Mouse (Mus musculus): Measurements from ENCODE around the gene Prdm15. TPM values are rescaled to one million over a fixed set of nuclear protein-coding genes. Genes with fewer than 3 reads are reported as not detected.

Prdm15 gene
- 2.9 and 3.0 TPM in 2 replicates for polyA plus RNA-seq (2015; fragmentation: Nextera tagmentation; extraction: Ambion mirVana)

DNA sequence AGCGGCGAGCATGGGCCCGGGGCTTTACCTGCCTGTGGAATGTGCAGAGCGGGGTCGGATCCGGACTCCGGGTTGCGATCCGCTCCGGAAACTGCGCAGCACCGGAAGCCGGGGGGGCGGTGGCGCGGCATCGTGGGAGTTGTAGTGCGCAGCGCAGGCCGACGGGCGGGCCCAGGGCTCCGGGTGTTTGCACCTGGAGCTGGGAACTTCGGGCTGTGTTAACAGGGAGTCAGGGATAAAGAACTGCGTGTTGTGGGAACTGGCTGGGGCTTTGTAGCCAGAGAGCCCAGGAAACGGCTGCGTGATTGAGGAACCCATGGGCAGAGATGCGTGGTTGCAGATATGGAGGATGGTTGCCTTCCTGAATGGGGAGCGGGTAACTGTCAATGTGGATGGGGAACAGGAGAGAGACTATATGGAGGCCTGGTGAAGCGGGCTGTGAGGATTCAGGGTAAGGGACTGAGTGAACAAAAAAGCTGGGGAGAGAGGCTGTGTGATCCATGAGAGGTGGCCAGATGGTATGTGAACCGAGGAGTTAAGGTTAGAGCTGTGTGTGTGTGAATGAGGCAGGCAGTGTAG, at the start of gene Prdm15:
Prdm15 (minus strand) TSS at position 110 of the 579 bp plus-strand sequence.
- under 1% methylated on average over 30 of the region's 31 CpGs for WGBS (ENCODE audit: insufficient replicate concordance)
- H3K9me3 ChIP-seq (replicated peaks), result no peaks in the 10 kb centered on the region
- H3K36me3 ChIP-seq, result peaks cover 8% of the 10 kb centered on the region; the same call in 1 of the 2 replicates
- ATAC-seq (ENCODE audit: low read depth) (peak; percentile 84), DNase-seq (peak; percentile 74)
- peak within 1 kb of the TSS; percentile 92 for H3K27ac ChIP-seq
- H3K4me2 ChIP-seq, result peak within 1 kb of the TSS; percentile 89
- peak within 1 kb of the TSS; percentile 97 for H3K4me3 ChIP-seq (replicated peaks)
- H3K4me1 ChIP-seq (replicated peaks), result peaks cover 57% of the 10 kb centered on the region
- peak within 1 kb of the TSS; percentile 98 for H3K9ac ChIP-seq
- H3K27me3 ChIP-seq, result no peaks in the 10 kb centered on the region

DNA sequence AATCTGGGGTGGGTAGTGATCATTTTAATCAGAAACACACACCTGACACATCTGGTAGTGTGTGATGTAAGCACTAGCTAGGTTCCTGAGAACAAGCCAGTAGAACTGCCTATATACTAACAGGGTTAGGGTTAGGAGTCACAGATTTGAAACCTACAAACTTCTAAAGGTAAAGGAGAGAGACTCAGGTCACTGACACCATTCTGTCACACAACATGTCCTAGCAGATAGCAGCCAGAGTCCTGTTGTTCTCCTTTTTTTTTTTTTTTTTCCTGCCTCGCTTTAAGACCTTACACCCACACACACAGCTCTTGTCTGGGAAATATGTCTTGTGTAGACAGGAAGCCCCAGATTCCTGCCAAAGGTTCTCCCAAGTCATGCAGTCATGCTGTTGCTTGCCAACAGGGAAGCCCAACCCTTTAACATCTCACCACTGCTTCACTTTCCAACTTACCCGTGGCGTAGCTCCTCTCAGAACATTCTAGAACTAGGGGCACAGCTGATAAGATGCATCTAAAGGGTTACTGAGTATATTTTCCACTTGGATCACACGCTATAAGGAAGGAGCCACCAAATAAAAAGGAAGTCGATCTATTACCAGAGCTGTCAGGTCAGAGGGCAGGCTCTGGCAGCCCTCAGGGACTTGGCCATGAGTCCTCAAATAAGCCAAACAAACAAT, 45.8 kb upstream of the Prdm15 start:
- no peak for DNase-seq
- H3K4me3 ChIP-seq (replicated peaks), result no peak overlapping the region
- H3K9ac ChIP-seq, result no peak overlapping the region
- H3K9me3 ChIP-seq (replicated peaks), result no peaks in the 10 kb centered on the region
- no peaks in the 10 kb centered on the region for H3K27me3 ChIP-seq
- no peaks in the 10 kb centered on the region for H3K36me3 ChIP-seq
- ATAC-seq (ENCODE audit: low read depth), result no peak
- 65% methylated on average over 5 of the region's 5 CpGs for WGBS (ENCODE audit: insufficient replicate concordance)
- no peak overlapping the region for H3K27ac ChIP-seq
- no peak overlapping the region for H3K4me2 ChIP-seq
- H3K4me1 ChIP-seq (replicated peaks), result no peaks in the 10 kb centered on the region

DNA sequence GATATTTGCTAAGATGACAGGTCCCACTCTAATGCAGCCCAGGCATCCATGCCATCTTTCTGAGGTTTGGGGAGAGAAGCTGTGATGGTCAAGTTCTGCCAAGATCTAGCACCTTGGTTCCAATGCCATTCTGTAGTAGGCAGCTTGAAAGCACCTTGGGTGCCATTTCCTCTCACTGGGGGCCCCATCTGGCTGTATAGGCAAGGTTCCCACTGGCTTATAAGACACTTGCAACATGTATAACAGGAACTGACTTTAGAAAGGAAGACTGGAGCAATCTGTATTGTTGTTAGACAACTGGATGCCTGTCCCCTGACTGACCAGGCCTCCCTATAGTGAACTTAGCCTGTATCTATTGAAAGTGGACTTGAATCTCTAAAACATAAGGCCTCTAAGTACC, 36.1 kb upstream of the Prdm15 start:
- no peaks in the 10 kb centered on the region for H3K27me3 ChIP-seq
- no peak overlapping the region for H3K4me3 ChIP-seq (replicated peaks)
- no peaks in the 10 kb centered on the region for H3K9me3 ChIP-seq (replicated peaks)
- H3K27ac ChIP-seq, result no peak overlapping the region
- H3K9ac ChIP-seq, result no peak overlapping the region
- no peak for DNase-seq
- no peak for ATAC-seq (ENCODE audit: low read depth)
- H3K36me3 ChIP-seq, result 0 out of 2 replicates have a peak, but pooled peaks cover 4% of the 10 kb centered on the region
- H3K4me1 ChIP-seq (replicated peaks), result no peaks in the 10 kb centered on the region
- no peak overlapping the region for H3K4me2 ChIP-seq

DNA sequence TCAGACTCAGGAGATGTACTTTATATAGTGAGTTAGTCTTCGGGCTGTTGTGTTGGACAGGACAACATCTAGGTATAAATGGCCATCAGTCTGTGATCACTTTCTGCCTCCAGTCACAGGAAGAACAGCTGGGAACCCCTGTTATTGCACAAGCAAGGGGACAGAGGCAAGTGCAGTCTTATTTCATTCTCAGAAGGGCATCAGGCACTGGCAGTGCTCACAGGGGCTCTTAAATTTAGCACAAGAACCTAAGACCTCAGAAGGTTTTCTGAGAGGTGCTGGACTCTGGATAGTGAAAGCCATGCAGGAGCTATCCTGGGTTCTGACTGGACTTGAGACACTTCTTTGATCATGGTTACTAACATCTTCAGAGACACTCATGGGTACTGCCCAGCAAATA, 32.0 kb upstream of the Prdm15 start:
- ATAC-seq (ENCODE audit: low read depth) (no peak), DNase-seq (no peak)
- 76% methylated on average over 1 of the region's 1 CpGs for whole genome bisulfite sequencing (ENCODE audit: insufficient replicate concordance)
- H3K4me3 ChIP-seq (replicated peaks), result no peak overlapping the region
- no peak overlapping the region for H3K4me2 ChIP-seq
- H3K4me1 ChIP-seq (replicated peaks), result no peaks in the 10 kb centered on the region
- no peaks in the 10 kb centered on the region for H3K9me3 ChIP-seq (replicated peaks)
- no peak overlapping the region for H3K9ac ChIP-seq
- H3K27ac ChIP-seq, result no peak overlapping the region
- no peaks in the 10 kb centered on the region for H3K36me3 ChIP-seq
- no peaks in the 10 kb centered on the region for H3K27me3 ChIP-seq

DNA sequence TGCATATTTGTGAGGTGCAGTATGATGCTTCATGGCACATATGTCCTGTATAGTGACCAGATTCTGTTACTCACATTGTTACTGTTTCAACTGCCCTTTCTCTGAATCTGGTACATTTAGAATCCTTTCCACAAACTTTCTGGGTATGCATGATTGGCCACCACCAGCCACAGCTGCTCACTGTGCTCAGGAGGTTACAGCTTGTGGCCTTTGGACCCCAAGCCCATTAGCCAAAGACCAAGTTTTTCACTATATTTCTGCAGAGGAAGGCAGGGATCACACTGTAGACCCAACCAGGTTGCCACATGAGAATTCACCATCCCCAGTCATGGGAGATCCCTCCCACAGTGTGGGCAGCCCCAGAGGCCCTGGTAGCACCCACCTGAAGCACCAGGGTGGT, 31.2 kb upstream of the Prdm15 start:
- Histone ChIP-seq H3K9ac (no peak overlapping the region), H3K27me3 (no peaks in the 10 kb centered on the region), H3K4me3 (replicated peaks) (no peak overlapping the region), H3K27ac (no peak overlapping the region), H3K4me1 (replicated peaks) (no peaks in the 10 kb centered on the region), H3K9me3 (replicated peaks) (no peaks in the 10 kb centered on the region), H3K36me3 (no peaks in the 10 kb centered on the region), H3K4me2 (no peak overlapping the region)
- no peak for DNase-seq
- ATAC-seq (ENCODE audit: low read depth), result no peak

DNA sequence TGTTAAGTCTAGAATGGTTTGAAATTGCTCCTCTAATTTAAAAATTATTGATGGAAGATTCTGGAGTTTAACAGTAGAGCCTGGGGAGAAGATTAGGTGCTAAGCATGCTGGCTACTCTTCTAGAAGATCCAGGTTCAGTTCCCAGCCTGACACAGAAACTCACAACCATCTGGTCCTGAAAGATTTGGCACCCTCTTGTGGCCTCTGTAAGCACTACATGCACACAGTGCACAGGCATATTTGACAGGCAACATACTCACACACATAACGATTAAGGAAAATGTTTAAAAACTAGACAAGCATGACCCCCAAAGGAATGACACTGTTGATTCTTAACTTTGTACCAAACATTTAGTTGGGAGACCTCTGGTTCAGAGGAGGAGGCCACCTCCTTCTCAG, 27.5 kb upstream of the Prdm15 start:
- Histone ChIP-seq H3K36me3 (no peaks in the 10 kb centered on the region; the same call in 1 of the 2 replicates), H3K4me1 (replicated peaks) (no peaks in the 10 kb centered on the region), H3K4me3 (replicated peaks) (no peak overlapping the region), H3K9ac (no peak overlapping the region), H3K27ac (no peak overlapping the region), H3K9me3 (replicated peaks) (no peaks in the 10 kb centered on the region), H3K27me3 (no peaks in the 10 kb centered on the region), H3K4me2 (no peak overlapping the region)
- WGBS (ENCODE audit: insufficient replicate concordance), result 61% methylated on average over 1 of the region's 1 CpGs
- DNase-seq, result peak; percentile 33
- ATAC-seq (ENCODE audit: low read depth), result no peak

DNA sequence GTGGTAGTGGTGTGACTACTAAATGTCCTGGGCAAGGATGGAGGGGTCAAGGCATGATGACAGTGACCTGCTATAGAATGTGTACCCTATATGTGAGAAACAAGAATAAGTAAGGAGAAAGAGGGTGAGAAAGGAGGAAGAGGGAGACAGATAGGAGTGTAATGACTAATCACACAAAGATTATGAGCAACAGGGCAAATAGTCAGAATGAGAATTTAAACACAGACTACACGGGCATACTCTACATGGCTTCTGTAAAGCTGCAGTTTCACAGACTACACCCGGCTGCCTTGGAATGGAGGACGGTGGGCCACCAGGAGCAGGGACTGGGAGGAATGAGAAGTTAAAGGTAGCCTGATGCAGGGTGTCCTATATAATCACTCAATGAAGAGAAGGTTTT, 25.9 kb upstream of the Prdm15 start:
- DNase-seq (no peak), ATAC-seq (ENCODE audit: low read depth) (no peak)
- Histone ChIP-seq H3K9me3 (replicated peaks) (no peaks in the 10 kb centered on the region), H3K9ac (no peak overlapping the region), H3K27ac (no peak overlapping the region), H3K4me1 (replicated peaks) (no peaks in the 10 kb centered on the region), H3K27me3 (no peaks in the 10 kb centered on the region), H3K4me2 (no peak overlapping the region), H3K4me3 (replicated peaks) (no peak overlapping the region), H3K36me3 (no peaks in the 10 kb centered on the region; the same call in 1 of the 2 replicates)
- 78% methylated on average over 3 of the region's 3 CpGs for WGBS (ENCODE audit: insufficient replicate concordance)

DNA sequence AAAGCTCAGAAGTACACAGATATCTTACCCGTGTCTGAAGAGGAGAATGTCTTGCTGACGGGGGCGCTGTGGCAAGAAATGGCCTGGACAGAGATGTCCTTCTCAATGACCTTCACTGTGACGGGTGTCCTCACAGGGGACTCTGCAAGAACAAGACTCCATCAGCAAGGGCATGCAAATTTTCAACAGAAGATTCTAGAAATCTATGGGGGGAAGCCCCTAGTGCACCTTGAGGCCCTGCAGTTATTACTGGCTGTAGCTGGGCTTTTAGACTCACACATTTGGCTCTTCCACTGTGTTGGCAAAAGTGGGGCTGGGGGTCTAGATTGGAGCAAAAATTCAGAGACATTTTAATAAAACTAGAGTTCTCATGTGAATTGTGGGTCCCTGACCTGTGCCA, 23.5 kb upstream of the Prdm15 start:
- H3K36me3 ChIP-seq, result no peaks in the 10 kb centered on the region; the same call in 1 of the 2 replicates
- ATAC-seq (ENCODE audit: low read depth), result no peak
- H3K4me3 ChIP-seq (replicated peaks), result no peak overlapping the region
- DNase-seq, result no peak
- WGBS (ENCODE audit: insufficient replicate concordance), result 73% methylated on average over 4 of the region's 4 CpGs
- H3K9me3 ChIP-seq (replicated peaks), result no peaks in the 10 kb centered on the region
- no peaks in the 10 kb centered on the region for H3K4me1 ChIP-seq (replicated peaks)
- no peak overlapping the region for H3K27ac ChIP-seq
- no peak overlapping the region for H3K4me2 ChIP-seq
- H3K27me3 ChIP-seq, result no peaks in the 10 kb centered on the region
- H3K9ac ChIP-seq, result no peak overlapping the region

DNA sequence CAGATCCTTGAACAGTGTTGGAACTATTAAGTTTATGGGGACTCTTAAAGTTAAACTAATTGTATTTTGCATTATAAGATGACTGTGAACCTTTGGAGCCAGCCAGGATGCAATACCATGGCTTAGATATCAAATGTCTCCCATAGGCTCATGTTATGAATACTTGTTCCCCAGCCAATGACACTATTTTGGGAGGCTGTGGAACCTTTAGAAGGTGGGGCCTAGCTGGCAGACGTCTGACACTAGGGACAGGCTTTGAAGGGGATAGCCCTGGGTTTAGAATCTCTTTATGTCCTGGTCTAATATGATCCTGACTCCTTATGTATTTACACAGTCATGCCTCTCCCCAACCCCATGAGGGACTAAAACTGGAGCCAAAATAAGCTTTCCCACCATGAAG, 22.7 kb upstream of the Prdm15 start:
- Histone ChIP-seq H3K36me3 (no peaks in the 10 kb centered on the region; the same call in 1 of the 2 replicates), H3K27ac (no peak overlapping the region), H3K27me3 (no peaks in the 10 kb centered on the region), H3K4me3 (replicated peaks) (no peak overlapping the region), H3K4me1 (replicated peaks) (no peaks in the 10 kb centered on the region), H3K9me3 (replicated peaks) (no peaks in the 10 kb centered on the region), H3K9ac (no peak overlapping the region), H3K4me2 (no peak overlapping the region)
- ATAC-seq (ENCODE audit: low read depth) (no peak), DNase-seq (no peak)
- WGBS (ENCODE audit: insufficient replicate concordance), result 59% methylated on average over 1 of the region's 1 CpGs

DNA sequence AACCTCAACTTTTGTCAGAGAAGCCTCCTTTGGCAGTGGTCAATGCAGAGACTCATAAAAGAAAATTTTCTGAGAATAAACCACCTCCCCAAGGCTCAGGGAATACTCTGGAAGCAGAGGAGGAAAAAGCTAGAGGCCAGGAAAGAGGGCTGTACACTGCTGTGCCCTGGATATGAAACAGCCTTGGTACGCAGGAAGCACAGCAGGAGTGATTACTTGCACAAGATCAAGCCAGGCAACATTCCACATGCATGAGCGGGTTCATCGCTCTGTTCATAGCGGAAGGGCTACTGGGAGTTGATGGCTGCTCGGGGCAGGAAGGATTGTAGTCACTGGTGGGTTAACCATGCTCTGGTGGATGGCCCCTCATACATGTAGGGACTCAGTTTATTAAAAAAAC, 21.0 kb upstream of the Prdm15 start:
- DNase-seq, result no peak
- WGBS (ENCODE audit: insufficient replicate concordance), result 84% methylated on average over 5 of the region's 5 CpGs
- Histone ChIP-seq H3K4me3 (replicated peaks) (no peak overlapping the region), H3K4me1 (replicated peaks) (no peaks in the 10 kb centered on the region), H3K27ac (no peak overlapping the region), H3K9me3 (replicated peaks) (no peaks in the 10 kb centered on the region), H3K4me2 (no peak overlapping the region), H3K36me3 (no peaks in the 10 kb centered on the region; the same call in none of the 2 replicates), H3K27me3 (no peaks in the 10 kb centered on the region), H3K9ac (no peak overlapping the region)
- no peak for ATAC-seq (ENCODE audit: low read depth)

DNA sequence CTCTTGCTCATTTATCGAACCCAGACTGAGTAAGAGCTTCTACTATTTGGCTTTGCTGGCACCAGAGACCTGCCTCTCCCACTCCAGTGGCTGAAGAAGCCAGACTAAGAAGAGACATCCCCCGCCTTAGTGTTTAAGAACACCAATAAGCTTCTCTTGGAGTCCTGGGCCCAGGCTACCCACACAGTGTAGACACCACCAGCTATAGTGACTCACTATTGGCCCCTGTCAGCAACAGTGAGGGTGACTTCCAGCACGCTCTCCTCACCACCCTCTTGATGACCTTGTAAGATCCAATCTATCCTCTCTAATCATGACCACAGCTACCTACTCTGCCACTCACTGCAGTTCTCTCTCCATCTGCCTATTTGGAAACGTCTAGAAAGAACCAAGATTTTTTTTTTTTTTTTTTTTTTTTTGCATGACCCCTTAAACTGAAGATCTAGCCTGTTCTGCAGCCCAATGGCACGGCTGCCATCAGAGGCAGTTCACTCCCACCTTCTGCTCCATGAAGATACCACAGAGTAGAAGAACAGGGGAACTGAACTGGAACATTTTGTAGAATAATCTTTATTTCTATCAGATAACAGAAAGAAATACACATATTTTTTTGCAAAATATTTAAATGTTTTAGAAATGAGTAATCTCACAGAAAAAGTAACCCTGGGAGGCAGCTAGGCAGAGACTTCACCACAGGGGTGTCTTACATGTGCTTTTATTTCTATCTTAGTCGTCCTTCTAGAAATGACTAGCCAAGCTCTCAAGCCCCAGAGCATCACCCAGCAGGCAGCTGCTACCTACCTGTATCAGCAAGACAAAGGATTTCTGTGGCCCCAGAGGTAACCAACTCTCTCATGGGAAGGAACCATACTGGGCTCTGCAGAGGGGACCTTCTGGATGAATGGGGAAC, 17.8 kb upstream of the Prdm15 start:
- H3K4me3 ChIP-seq (replicated peaks), result no peak overlapping the region
- no peak overlapping the region for H3K27ac ChIP-seq
- H3K9me3 ChIP-seq (replicated peaks), result no peaks in the 10 kb centered on the region
- ATAC-seq (ENCODE audit: low read depth) (no peak), DNase-seq (no peak)
- WGBS (ENCODE audit: insufficient replicate concordance), result 55% methylated on average over 6 of the region's 6 CpGs
- no peaks in the 10 kb centered on the region for H3K4me1 ChIP-seq (replicated peaks)
- H3K9ac ChIP-seq, result no peak overlapping the region
- no peaks in the 10 kb centered on the region for H3K27me3 ChIP-seq
- no peak overlapping the region for H3K4me2 ChIP-seq
- no peaks in the 10 kb centered on the region; the same call in none of the 2 replicates for H3K36me3 ChIP-seq
